In genomic region chr4:132532981-132533916, GRCm38 (mm10) we compare ENCODE assay signal across 7 mouse cellular contexts. TPM values are rescaled to one million over a fixed set of nuclear protein-coding genes. Genes with fewer than 3 reads are reported as not detected.
A peak's percentile ranks its signal among the peaks of the same experiment; 100 is the strongest.
DNase-seq lines count a peak whose midpoint lies in the region; ATAC-seq lines count a peak whose summit lies in the region.

Gene Atpif1, minus strand, starts transcription at chr4:132533659.

- H3K27me3 ChIP-seq in intestine, embryonic 15.5 days (replicated peaks) = no peaks in the 10 kb centered on the region
- no peaks in the 10 kb centered on the region for H3K27me3 ChIP-seq in midbrain, embryonic 12.5 days

- H3K36me3 ChIP-seq in intestine, embryonic 15.5 days = peaks cover 13% of the 10 kb centered on the region
- peaks cover 20% of the 10 kb centered on the region for H3K36me3 ChIP-seq in midbrain, embryonic 12.5 days

- under 1% methylated on average over 63 of the region's 63 CpGs for WGBS in intestine, embryonic 15.5 days
- whole genome bisulfite sequencing in midbrain, embryonic 12.5 days = under 1% methylated on average over 62 of the region's 63 CpGs

- intact Hi-C loops in gastrocnemius, postnatal 36 days (cut with DNase I) = no loop called here
- intact Hi-C loops in left cerebral cortex, postnatal 4 days (cut with DNase I) = no loop called here

- DNase-seq in adrenal gland, adult 2 months = peak; percentile 93
- DNase-seq in embryo, embryonic 11 days = peak; percentile 98
- DNase-seq in gastrocnemius, postnatal 36 days = peak; percentile 75 to 85
- peak; percentile 96 for DNase-seq in left cerebral cortex, postnatal 4 days
- DNase-seq in spleen, adult 12 weeks (ENCODE audit: low spot score) = peak; percentile 77

- peak; percentile 90 for ATAC-seq in intestine, embryonic 15.5 days
- ATAC-seq in midbrain, embryonic 12.5 days (ENCODE audit: low FRiP score, low read depth) = peak; percentile 89

- peaks cover 12% of the 10 kb centered on the region for H3K4me1 ChIP-seq in intestine, embryonic 15.5 days (replicated peaks)
- peaks cover 35% of the 10 kb centered on the region for H3K4me1 ChIP-seq in midbrain, embryonic 12.5 days

- H3K4me2 ChIP-seq in intestine, embryonic 15.5 days (replicated peaks) = peak within 1 kb of the TSS; percentile 68
- peak within 1 kb of the TSS; percentile 70 for H3K4me2 ChIP-seq in midbrain, embryonic 12.5 days (replicated peaks)

- H3K4me3 ChIP-seq in intestine, embryonic 15.5 days (replicated peaks) = peak within 1 kb of the TSS; percentile 75
- peak within 1 kb of the TSS; percentile 75 for H3K4me3 ChIP-seq in midbrain, embryonic 12.5 days

- peak within 1 kb of the TSS; percentile 99 for H3K27ac ChIP-seq in intestine, embryonic 15.5 days
- peak within 1 kb of the TSS; percentile 89 for H3K27ac ChIP-seq in midbrain, embryonic 12.5 days (replicated peaks)

- peak within 1 kb of the TSS; percentile 89 for H3K9ac ChIP-seq in intestine, embryonic 15.5 days
- H3K9ac ChIP-seq in midbrain, embryonic 12.5 days (replicated peaks) = peak within 1 kb of the TSS; percentile 90

- no peaks in the 10 kb centered on the region for H3K9me3 ChIP-seq in intestine, embryonic 15.5 days
- no peaks in the 10 kb centered on the region for H3K9me3 ChIP-seq in midbrain, embryonic 12.5 days

RNA-seq across cellular contexts. Expression of gene Atpif1, which starts in this region (rescaled TPM):
- total RNA-seq in adrenal gland, adult 2 months (2021) = 100 to 1,000 TPM; 369 to 456 TPM
- 31.5 and 38.6 TPM in 2 replicates for polyA plus RNA-seq in adrenal gland, adult 2 months (2012; rRNA removed)
- 10 to 100 TPM; 49.5 to 51.2 TPM for total RNA-seq in gastrocnemius, postnatal 36 days (2021)
- polyA plus RNA-seq in intestine, embryonic 15.5 days (2015; fragmentation: Nextera tagmentation; extraction: Ambion mirVana) = 1,295 and 1,316 TPM in 2 replicates
- total RNA-seq in left cerebral cortex, postnatal 4 days (2021) = 100 to 1,000 TPM; 652 to 682 TPM
- 1,144 and 1,189 TPM in 2 replicates for polyA plus RNA-seq in midbrain, embryonic 12.5 days (2016; fragmentation: Nextera tagmentation; extraction: Ambion mirVana)

Comparison
In these comparisons a context has a peak if more than half of its experiments do, and no peak if none do; other contexts are left out.
1. Peak in every context shown above with its lines: DNase-seq, ATAC-seq, H3K4me3 ChIP-seq and H3K27ac ChIP-seq.
2. RNA of gene Atpif1 (total RNA-seq): 652 to 682 TPM in left cerebral cortex, postnatal 4 days and 369 to 456 TPM in adrenal gland, adult 2 months; 49.5 to 51.2 TPM in gastrocnemius, postnatal 36 days; every median in the first group is over 4 times any median in the second.
3. RNA of gene Atpif1 (polyA plus RNA-seq): 1,295 to 1,316 TPM in intestine, embryonic 15.5 days and 1,144 to 1,189 TPM in midbrain, embryonic 12.5 days; 31.5 to 38.6 TPM in adrenal gland, adult 2 months; every median in the first group is over 10 times any median in the second.